Mouse (Mus musculus) ES-Bruce4 (cell line): ENCODE measurements at regions not wholly inside any gene's neighbourhood (a gene's known extent, or its start where the extent isn't known, plus 50 kb on each side); places are given as distances from the start of the nearest gene placed in this dataset.

Source experiments
- H3K27ac ChIP-seq: 2 replicates; pipeline ENCODE4 v1.5.1; 2012; ENCODE audit warnings: low read length, inconsistent platforms; ENCODE audit not compliant: insufficient read depth
- H3K27me3 ChIP-seq: 2 replicates; pipeline ENCODE4 v1.6.1; 2012; ENCODE audit warnings: mild to moderate bottlenecking, low read length, inconsistent platforms; ENCODE audit not compliant: control insufficient read depth, poor library complexity, insufficient read depth, severe bottlenecking
- H3K36me3 ChIP-seq: 2 replicates; pipeline ENCODE4 v1.6.1; 2012; ENCODE audit warnings: inconsistent platforms, mild to moderate bottlenecking, low read length, moderate library complexity; ENCODE audit not compliant: control insufficient read depth, poor library complexity, insufficient read depth, severe bottlenecking
- H3K4me1 ChIP-seq: one replicate; pipeline ENCODE4 v1.8.1; 2011; ENCODE audit warnings: low read length; ENCODE audit not compliant: control insufficient read depth, insufficient read depth
- H3K4me3 ChIP-seq: 2 replicates; pipeline ENCODE4 v1.5.1; 2011; ENCODE audit warnings: low read depth, mild to moderate bottlenecking, low read length
- H3K9ac ChIP-seq: 2 replicates; pipeline ENCODE4 v1.6.1; 2012; ENCODE audit warnings: low read depth, mild to moderate bottlenecking, inconsistent platforms; ENCODE audit not compliant: poor library complexity, severe bottlenecking
- H3K9me3 ChIP-seq: replicated peaks from 2 replicates; pipeline ENCODE4 v1.6.1; 2012; ENCODE audit warnings: mild to moderate bottlenecking, low read length, inconsistent platforms; ENCODE audit not compliant: control insufficient read depth, poor library complexity, insufficient read depth, severe bottlenecking
- CTCF ChIP-seq: IDR thresholded peaks from one replicate; pipeline ENCODE4 v1.8.1; 2011; ENCODE audit warnings: low read depth, low read length
- EP300 ChIP-seq: IDR thresholded peaks from 2 replicates; pipeline ENCODE4 v1.6.1; 2011; ENCODE audit warnings: low read depth, low read length; ENCODE audit not compliant: insufficient read depth
- POLR2A ChIP-seq: IDR thresholded peaks from one replicate; pipeline ENCODE4 v1.8.1; 2011; ENCODE audit warnings: low read length; ENCODE audit not compliant: insufficient read depth

DNA sequence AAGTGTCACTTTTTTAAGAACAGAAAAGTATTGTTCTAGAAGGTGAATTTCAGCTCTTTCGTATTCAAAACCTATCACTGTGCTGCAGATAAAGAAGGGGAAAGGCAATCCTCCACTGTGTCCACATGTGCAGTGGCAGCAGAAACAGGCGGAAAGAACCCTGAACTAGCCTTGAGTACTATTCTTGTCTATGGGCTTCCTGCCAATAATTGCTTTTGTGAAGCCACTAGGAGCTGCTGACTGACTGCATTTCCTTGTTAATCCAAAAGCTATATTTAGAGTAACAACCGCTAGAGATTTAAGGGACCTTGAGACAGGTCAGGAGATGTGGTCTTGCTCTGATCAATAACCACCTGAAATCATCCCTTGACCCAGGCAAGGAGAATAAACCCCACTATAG is 265.3 kb downstream of the Elavl2 start:
- no peaks in the 10 kb centered on the region for H3K9me3 ChIP-seq
- H3K27ac ChIP-seq = no peak overlapping the region
- TF ChIP-seq CTCF (no peak), EP300 (no peak), POLR2A (no peak)
- H3K9ac ChIP-seq = no peak overlapping the region
- no peaks in the 10 kb centered on the region for H3K27me3 ChIP-seq
- H3K4me3 ChIP-seq = no peak overlapping the region
- no peaks in the 10 kb centered on the region for H3K4me1 ChIP-seq
- no peaks in the 10 kb centered on the region for H3K36me3 ChIP-seq

DNA sequence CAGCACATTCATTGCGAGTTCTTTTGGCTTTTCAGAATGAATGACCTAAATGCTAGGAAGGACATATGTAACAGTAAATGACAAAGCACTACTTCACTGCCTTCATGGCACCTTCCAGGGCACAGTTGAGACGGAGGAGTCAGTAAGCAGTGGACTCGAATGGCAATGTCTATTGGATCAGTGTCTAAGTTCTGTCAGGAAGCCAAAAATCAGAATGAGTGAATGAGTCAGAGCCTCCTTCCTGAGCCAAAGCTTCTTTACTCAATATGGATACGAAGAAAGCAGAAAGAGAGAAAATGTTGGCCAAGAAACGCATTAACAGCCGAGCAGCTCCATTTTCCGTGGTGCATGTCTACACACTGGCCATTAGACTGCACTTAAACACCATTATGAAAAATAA is 268.3 kb downstream of the Elavl2 start:
- Histone ChIP-seq H3K4me3 (no peak overlapping the region), H3K4me1 (no peaks in the 10 kb centered on the region), H3K27ac (no peak overlapping the region), H3K9me3 (0 out of 2 replicates have a peak, but pooled peaks cover 5% of the 10 kb centered on the region), H3K36me3 (no peaks in the 10 kb centered on the region), H3K27me3 (no peaks in the 10 kb centered on the region), H3K9ac (no peak overlapping the region)
- TF ChIP-seq EP300 (no peak), POLR2A (no peak), CTCF (no peak)

DNA sequence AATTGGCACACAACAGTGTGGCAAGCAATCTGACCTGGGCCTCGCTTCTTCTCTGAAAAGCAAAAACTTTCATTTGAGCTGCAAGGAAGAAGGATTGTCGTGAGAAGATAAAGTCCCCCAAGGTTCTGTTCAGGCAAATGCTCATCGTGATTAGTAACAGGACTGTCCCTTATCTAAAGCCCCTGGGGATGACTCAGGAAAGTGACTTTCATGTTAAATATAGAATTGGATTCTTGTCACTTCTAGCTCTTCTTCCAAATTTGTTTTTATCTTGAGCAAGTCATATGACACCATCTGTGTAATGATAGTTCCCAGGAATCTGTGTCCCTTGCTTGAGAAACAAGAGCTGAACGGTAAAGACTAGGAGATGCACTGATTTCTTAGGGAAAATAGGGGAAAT is 280.3 kb downstream of the Elavl2 start:
- Histone ChIP-seq H3K36me3 (no peaks in the 10 kb centered on the region), H3K4me1 (no peaks in the 10 kb centered on the region), H3K27me3 (no peaks in the 10 kb centered on the region), H3K27ac (no peak overlapping the region), H3K9ac (no peak overlapping the region), H3K9me3 (no peaks in the 10 kb centered on the region), H3K4me3 (no peak overlapping the region)
- TF ChIP-seq POLR2A (no peak), CTCF (no peak), EP300 (no peak)

DNA sequence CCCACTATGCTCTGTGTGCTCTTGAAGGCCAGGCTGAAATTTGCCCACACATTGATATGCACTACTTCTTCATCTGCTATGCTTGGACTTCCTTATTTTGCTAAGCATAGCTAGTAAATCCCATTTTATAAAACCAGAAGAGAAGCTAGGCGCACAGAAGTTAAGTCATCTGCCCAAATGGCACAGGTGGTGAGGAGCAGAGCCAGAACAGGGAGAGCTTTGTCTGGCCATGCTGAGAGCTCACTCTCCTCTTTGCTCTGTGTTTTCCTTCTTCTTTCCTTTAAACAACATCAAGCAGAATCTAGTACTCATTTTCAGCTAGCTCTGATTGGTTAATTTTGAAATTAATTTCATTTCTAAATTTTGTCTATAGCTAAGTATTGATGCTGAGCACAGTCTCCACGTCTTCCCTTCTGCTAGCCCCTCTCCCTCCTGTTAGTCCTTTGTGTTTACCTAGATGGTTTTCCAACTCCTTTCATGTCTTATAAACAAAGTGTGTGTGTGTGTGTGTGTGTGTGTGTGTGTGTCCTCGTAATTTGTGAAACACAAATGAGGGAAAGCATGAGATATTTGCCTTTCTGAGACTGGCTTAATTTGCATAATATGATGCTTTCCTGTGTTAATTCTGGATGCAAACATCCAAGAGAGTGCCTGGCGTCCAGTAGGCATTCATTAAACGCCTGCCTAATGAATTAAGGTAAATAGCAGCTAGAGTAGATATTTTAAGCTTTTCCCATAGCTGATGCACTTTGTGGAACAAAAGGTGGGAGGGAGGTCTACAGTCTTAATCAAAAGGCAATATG is 283.6 kb downstream of the Elavl2 start:
- no peak overlapping the region for H3K27ac ChIP-seq
- TF ChIP-seq CTCF (no peak), POLR2A (no peak), EP300 (no peak)
- H3K4me1 ChIP-seq = no peaks in the 10 kb centered on the region
- H3K9ac ChIP-seq = no peak overlapping the region
- H3K27me3 ChIP-seq = no peaks in the 10 kb centered on the region
- H3K9me3 ChIP-seq = no peaks in the 10 kb centered on the region
- no peak overlapping the region for H3K4me3 ChIP-seq
- H3K36me3 ChIP-seq = no peaks in the 10 kb centered on the region

DNA sequence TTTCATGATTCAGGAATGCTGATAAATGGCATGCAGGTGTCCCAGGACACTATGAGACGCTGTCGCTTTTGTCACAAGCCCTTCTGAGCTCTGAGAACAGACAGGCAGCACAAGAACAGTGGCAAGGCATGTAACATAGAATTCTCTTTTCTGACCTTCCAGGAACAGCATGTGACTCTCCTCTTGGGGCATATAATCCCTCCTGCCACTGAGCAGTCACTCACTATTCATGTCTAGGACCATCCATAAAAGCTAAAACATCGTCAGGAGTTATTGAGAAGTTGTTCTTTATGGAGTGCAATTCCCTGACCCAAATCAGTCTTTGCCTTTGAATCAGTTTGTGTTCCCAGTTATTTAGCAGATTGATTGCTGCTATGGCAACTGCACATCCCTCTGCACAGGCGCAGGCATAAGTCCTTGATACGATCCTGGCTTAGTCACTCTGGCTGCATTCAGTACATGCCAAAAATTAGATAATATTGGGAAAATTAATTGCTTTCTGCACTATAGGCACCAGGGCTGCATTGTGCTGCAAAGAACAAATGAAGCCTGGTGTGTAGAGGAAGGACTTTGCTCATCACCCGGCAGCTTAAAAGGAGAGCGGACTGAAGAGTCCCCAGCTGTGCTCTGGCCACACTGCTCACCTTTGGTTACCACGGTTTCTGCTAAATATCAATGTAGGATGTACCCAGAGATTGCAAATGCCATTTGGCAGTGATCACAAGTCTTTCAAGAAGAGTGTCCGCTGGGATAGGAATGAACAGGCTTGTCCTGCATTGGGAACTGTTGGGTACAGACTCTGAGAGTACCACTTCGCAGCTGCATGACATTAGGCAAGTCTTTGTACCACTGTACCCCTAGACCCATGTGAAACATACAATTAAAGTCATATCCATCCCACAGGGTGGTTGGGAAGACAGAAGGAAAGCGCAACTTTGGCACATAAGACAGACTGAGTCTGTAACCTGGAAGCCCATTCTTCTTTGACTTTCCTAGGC is 288.6 kb downstream of the Elavl2 start:
- TF ChIP-seq CTCF = no peak
- no peak for TF ChIP-seq EP300
- no peak for TF ChIP-seq POLR2A
- H3K9me3 ChIP-seq = no peaks in the 10 kb centered on the region
- H3K4me3 ChIP-seq = no peak overlapping the region
- H3K4me1 ChIP-seq = no peaks in the 10 kb centered on the region
- H3K27me3 ChIP-seq = no peaks in the 10 kb centered on the region
- H3K36me3 ChIP-seq = no peaks in the 10 kb centered on the region
- H3K27ac ChIP-seq = no peak overlapping the region
- no peak overlapping the region for H3K9ac ChIP-seq
